Mouse (Mus musculus): ENCODE data around the gene Clasp2.
"Not testable (repeated sequence)": the region's sequence is repeated elsewhere in the genome, so short reads cannot be mapped to it uniquely, and the experiment has no call there.

The Clasp2 gene

DNA sequence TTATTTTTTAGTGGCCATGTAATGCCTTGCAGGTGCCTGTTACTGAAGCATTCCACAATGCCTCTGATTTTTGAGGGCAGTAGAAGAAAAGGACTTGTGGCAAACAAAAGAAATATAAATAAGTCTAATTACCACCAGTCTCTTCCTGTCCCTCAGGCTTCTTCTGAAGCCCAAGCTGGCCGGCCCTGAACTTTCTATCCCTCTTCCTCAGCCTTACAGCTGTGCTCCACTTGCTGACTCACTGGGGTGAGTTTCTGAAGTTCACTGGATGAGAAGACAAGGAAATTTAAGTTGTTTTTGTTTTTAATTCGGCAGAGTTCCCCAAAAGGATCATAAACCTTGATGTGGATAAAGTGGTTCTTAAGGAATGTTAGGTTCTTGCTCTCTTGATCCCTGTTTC is 74.6 kb downstream of the Clasp2 start:
- DNase-seq (ENCODE audit: low spot score), result no peak

GRCm38 (mm10) chr9:113822150-113822549 is 80.9 kb downstream of the Clasp2 start:
- no peak for DNase-seq (ENCODE audit: low spot score)

GRCm38 (mm10) chr9:113828719-113829118 is 87.4 kb downstream of the Clasp2 start:
- no peak for DNase-seq (ENCODE audit: low spot score)

DNA sequence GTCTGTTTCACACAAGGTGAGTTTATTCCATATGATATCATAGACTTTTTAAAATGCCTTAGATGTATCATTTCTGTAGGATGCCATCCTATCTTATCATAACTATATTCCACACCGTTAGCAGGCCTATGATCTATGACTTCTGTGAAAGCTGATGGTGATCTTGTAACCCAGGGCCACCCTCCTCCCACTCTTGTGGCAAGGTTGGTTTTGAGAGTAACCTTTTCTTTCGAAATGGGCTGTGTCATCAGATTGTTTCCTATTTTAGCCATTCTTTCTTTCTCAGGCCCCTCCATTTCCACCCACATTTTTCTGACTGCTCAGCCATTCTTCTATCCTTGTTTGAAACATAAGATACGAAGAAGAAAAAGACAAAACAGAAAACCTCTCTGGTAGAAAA is 88.9 kb downstream of the Clasp2 start:
- no peak for DNase-seq (ENCODE audit: low spot score)

GRCm38 (mm10) chr9:113833481-113833880 is 92.2 kb downstream of the Clasp2 start:
- DNase-seq (ENCODE audit: low spot score), result no peak

- no peak for DNase-seq (ENCODE audit: low spot score)
These were observed 95.7 kb downstream of the Clasp2 start for GRCm38 (mm10) chr9:113837001-113837400.

DNA sequence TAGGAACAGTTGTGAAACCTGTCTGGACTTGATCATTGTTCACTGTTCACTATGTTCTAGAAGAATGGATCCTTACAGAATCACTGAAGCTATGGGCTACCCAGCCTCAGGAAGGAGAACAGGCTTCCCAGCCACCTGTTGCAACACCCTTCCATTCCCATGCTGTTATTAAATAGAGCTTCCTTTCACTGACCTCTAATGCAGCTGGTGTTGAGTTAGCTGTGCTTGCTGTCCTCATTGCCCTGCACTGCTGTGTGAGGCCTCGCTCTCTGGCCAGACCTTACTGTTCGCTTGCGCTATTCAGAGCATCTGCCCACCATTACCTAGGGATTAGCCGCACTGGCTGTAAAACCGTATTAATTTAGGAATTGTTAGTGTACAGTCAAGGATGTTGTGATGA is 96.2 kb downstream of the Clasp2 start:
- no peak for DNase-seq (ENCODE audit: low spot score)

- no peak for DNase-seq (ENCODE audit: low spot score)
These were observed 102.8 kb downstream of the Clasp2 start for GRCm38 (mm10) chr9:113844029-113844428.

DNA sequence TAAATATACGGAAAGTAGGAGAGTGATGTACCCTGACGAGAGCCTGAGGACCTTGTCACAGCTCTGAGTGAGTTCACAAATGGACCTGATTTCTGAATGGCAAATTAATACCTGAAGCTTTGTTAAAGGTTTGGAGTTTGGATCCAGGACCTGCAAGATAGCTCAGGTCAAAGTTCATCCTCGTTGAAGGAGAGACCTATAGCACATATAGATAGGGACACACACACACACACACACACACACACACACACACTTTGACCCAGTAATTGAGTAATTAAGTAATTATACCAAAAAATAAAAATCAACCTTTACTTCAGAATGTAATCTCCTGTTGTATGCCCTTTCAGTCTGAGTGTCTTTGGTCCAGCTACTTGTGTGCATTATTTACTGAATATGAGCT is 114.2 kb downstream of the Clasp2 start:
- no peak for DNase-seq (ENCODE audit: low spot score)

- DNase-seq (ENCODE audit: low spot score), result no peak
These were observed 116.1 kb downstream of the Clasp2 start for GRCm38 (mm10) chr9:113857281-113857928.

- no peak for DNase-seq (ENCODE audit: low spot score)
These were observed 116.7 kb downstream of the Clasp2 start for GRCm38 (mm10) chr9:113857929-113858440.

DNA sequence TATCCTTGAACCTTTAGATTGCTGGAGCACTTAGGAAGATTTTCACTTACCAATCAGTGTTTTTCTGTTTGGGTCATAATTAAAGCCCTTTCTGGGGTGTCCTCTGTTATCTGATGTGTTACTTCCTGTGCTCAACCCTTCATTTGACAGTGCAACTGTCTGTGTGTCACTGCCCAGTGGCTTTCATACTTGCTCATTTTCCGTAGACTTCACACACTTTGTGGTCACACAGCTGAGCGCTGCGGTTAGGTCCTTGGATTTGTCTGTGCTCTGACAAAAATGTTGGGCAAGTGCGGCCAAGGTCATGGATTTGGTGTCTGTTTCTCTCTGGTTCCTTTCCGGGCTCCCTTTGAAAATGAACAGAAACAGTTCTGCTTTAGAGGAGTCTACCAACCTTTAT is 118.1 kb downstream of the Clasp2 start:
- DNase-seq (ENCODE audit: low spot score), result no peak

DNA sequence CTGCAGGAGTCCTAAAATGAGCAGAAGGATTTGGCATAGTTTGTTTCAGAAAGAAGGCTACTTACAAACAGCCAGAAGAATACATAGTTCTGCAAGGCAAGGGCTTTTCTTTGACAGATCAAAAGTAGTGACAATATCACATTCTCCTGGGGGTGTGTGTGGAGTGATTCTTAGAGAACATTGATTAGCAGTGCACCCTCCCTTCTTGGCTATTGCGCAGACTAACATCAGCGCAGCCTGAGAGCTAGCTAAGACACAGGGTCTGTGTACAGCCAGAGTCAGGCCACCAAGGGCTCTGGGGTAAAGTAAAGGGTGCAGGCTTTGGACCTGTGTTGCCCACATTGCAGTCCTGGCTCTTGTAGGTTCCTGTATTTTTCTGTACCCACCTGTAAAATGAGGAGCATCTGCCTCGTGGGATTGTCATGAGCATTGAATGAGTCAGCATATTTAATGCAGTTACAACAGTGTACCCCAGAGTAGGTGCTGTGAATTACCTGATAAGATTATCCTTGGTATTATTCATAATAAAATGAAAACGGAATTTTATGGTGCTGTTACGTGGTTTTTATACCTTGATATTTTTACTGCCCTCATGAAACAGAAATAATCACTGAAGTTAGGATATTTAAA is 122.2 kb downstream of the Clasp2 start:
- DNase-seq (ENCODE audit: low spot score), result no peak

DNA sequence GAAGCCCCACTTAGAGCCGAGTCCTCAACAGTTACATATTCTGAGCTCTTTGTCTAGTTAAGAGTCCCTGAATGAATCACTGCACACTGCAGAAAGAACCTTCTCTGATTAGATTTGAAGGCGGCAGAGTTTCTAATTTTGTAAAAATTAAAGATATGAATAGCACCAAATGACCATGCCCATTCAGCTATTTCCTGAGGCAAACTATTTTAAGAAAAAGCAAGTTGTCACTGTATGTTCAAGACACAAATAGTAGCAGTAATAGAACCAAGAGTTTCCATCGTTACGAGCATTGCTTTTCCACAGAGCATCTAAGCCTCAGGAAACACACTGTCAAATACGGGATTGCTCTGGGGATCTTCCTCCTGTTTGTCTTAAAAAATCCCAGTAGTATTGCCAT is 126.7 kb downstream of the Clasp2 start:
- no peak for DNase-seq (ENCODE audit: low spot score)

- DNase-seq (ENCODE audit: low spot score), result no peak
These were observed 153.6 kb downstream of the Clasp2 start for GRCm38 (mm10) chr9:113894903-113895302.

DNA sequence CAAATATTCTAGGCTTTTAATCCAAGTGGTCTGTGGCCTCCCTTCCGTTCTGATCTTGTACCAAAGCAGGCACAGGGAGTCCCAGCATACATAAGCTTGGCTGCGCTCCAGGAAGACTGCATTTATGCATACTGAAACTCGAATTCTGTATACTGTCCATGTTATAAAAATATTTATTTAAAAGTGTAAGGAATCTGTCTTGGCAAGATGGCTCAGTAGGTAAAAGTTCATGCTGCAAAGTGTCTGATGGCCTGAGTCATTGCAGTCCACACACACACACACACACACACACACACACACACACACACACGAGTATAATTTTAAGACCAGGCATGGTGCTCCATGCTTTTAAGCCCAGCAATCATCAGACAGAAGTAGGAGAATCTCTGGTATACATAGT is 161.9 kb downstream of the Clasp2 start:
- DNase-seq (ENCODE audit: low spot score), result no peak

DNA sequence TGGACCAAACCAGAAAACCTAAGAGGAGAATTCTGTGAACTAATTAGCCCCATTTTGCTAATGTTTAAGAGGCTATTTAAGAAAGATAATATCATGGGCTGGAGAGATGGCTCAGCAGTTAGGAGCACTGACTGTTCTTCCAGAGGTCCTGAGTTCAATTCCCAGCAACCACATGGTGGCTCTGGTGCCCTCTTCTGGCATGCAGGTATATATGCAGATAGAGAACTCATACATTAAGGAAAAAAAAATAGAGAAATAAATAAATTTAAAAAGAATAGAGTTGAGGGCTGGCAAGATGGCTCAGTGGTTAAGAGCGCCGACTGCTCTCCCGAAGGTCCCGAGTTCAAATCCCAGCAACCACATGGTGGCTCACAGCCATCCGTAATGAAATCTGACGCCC is 163.0 kb downstream of the Clasp2 start:
- DNase-seq (ENCODE audit: low spot score), result not testable (repeated sequence)

DNA sequence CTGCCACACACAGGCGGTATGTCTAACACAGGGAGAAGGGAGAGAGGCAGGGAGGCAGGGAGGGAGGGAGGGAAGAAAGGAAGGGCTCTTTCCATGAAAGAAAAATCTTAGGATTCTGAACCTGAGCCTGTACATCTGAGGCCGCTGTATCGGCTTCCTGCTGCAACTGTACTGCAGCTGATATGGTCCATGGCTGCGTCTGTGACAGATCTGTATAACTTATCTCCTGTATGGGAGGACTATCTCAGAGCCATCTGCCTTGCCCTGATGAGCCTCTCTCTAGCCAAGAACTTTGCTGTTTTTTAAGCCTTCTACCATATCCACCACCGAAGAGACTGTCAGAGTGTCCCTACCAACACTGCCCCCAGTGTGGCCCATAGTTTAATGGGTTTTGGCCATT is 174.5 kb downstream of the Clasp2 start:
- no peak for DNase-seq (ENCODE audit: low spot score)

- no peak for DNase-seq (ENCODE audit: low spot score)
These were observed 181.4 kb downstream of the Clasp2 start for GRCm38 (mm10) chr9:113922677-113923076.

DNA sequence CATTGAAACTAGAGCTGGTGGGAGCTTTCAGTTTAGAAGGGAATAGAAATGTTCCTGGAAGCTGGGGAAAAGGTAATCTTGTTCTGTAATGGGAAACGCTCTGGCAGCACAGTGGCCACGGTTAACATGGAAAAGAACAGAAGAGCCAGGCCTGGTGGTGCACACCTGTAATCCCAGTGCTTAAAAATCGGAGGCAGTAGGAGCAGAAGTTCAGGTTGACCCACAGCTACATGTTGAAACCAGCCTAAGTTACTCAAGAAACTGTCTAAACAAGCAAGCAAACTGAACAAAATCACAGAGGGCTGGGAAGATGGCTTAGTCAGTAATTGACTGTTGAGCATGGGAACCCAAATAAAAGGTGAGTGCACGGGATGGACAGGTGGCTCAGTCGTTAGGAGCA is 183.6 kb downstream of the Clasp2 start:
- DNase-seq (ENCODE audit: low spot score), result no peak

GRCm38 (mm10) chr9:113928591-113928990 is 187.3 kb downstream of the Clasp2 start:
- DNase-seq (ENCODE audit: low spot score), result no peak

DNA sequence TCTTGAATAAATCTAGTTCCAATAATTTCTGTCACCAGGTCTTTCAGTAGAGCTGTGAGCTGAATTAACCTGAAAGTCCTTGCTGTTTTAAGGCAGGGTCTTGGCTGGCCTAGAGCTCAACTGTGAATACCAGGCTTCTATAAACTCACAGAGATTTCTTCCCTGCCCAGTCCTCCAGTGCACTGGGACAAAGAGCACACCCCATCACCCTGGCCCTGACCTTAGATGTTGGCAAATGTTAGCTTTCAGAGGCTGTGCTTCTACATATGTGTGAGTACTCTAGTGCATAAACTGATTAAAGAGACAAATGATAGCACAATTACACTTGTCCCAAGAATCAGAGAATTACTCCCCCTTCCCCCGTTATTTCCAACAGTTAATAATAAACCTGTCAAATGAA is 188.4 kb downstream of the Clasp2 start:
- DNase-seq (ENCODE audit: low spot score), result no peak

GRCm38 (mm10) chr9:113930534-113931374 is 189.5 kb downstream of the Clasp2 start, which contains the start of gene Ubp1:
Gene Ubp1 (plus strand): TSS chr9:113930934.
- peak; percentile 78 for DNase-seq (ENCODE audit: low spot score)
